Mouse (Mus musculus) embryonic fibroblast, embryonic 13.5 days (primary cell): ENCODE results near the gene Coro6. TPM values are rescaled to one million over a fixed set of nuclear protein-coding genes. Genes with fewer than 3 reads are reported as not detected.

Source experiments
- H3K27ac ChIP-seq: 2 replicates; pipeline ENCODE4 v1.5.1; 2012; ENCODE audit warnings: low read length, control low read depth, inconsistent platforms; ENCODE audit not compliant: insufficient read depth
- H3K4me1 ChIP-seq: 2 replicates; pipeline ENCODE4 v1.6.1; 2011; ENCODE audit warnings: low read length; ENCODE audit not compliant: control insufficient read depth, insufficient read depth
- H3K4me3 ChIP-seq: 2 replicates; pipeline ENCODE4 v1.5.1; 2011; ENCODE audit warnings: mild to moderate bottlenecking, control low read depth, low read length; ENCODE audit not compliant: insufficient read depth
- CTCF ChIP-seq: IDR thresholded peaks from 2 replicates; pipeline ENCODE4 v1.5.1; 2011; ENCODE audit warnings: mild to moderate bottlenecking, control low read depth, low read length, moderate library complexity, borderline replicate concordance; ENCODE audit not compliant: insufficient read depth
- POLR2A ChIP-seq: IDR thresholded peaks from 2 replicates; pipeline ENCODE4 v1.6.1; 2011; ENCODE audit warnings: low read depth, mild to moderate bottlenecking, control low read depth, low read length, moderate library complexity
- polyA plus RNA-seq: library from polyadenylated mRNA; stranded (reverse); fragments of >200 nt; gene quantifications from 2 replicates; pipeline ENCODE4 v1.2.4, GENCODE M21; 2011; ENCODE audit warnings: low read depth; ENCODE audit not compliant: missing spikeins, insufficient read length

Gene Coro6
- polyA plus RNA-seq, 1 experiment, result 2.1 TPM

DNA sequence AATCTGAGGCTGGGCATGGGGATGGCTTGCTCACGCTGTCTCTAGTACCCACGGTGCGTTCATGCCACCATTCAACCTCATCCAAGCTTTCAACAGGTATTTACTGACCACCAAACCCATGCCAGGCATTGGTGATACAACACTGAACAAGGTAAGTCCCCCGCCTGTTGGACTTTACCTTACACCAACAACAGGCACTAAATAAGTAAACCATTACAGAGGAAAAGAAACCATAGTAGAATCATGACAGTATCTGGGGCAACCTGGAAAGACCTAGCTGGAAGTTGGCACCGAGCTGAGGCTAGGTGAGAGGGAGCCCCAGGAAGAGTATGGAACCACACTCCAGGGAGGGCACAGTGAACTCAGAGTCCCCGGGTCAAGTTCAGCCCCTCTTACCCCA lies 14.7 kb downstream of the Coro6 start:
- Histone ChIP-seq H3K4me3 (no peak overlapping the region), H3K27ac (no peak overlapping the region), H3K4me1 (no peaks in the 10 kb centered on the region)
- TF ChIP-seq CTCF (no peak), POLR2A (no peak)

DNA sequence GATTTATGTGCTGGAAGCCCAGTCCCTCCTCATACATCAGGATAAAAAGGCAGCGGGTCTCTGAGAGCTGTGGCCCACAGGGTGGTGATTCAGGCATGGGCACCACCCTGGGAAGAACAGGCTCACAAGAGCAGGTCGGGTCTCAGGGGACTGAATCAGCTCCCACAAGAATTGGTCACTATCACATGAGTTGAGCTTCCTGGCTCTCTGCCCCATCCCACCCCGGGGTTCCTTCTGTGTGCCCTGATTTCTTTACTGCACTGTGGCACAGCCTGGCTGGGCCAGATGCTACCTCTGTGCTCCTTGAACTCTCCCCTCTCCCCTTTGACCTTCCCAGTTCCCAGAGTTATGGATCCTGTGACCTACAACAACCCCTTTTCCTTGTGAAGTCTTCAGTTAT lies 20.8 kb downstream of the Coro6 start:
- TF ChIP-seq CTCF, result no peak
- TF ChIP-seq POLR2A, result no peak
- Histone ChIP-seq H3K27ac (no peak overlapping the region), H3K4me1 (0 out of 2 replicates have a peak, but pooled peaks cover 2% of the 10 kb centered on the region), H3K4me3 (no peak overlapping the region)

DNA sequence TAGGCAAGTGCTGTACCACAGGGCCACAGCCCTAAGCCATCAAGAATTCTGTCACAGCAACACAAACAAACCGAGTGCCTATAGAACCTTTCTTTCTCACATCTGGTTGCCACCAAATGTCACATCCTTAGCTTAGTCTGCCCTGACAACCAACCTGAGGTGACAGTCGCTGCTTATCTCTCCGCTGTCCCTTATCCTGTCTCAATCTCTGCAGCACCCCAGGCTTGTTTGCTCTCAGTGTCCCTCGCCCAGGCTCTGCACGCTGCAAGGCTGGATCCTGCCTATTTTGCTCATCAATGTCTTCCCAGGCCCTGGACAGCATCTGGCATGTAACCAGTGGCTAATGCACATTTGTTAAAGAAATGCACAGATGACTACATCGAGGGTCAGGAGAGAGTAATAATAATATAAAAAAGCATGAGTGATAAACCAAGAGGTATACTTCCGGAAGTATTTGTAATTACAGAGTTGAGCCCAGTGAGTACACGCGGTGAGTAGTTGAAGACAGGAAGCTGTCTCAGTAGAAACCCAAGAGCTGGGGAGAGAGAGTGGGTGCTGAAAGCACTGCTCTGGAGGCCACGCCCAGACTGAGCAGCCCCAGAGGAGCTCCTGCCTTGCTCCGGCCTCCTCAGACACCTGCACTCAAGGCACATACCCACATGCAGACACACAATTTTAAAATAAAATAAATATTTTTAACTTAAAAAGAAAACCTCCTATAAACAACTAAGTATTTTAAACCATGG lies 21.5 kb downstream of the Coro6 start:
- Histone ChIP-seq H3K4me1 (0 out of 2 replicates have a peak, but pooled peaks cover 2% of the 10 kb centered on the region), H3K4me3 (no peak overlapping the region), H3K27ac (no peak overlapping the region)
- no peak for TF ChIP-seq POLR2A
- TF ChIP-seq CTCF, result no peak

DNA sequence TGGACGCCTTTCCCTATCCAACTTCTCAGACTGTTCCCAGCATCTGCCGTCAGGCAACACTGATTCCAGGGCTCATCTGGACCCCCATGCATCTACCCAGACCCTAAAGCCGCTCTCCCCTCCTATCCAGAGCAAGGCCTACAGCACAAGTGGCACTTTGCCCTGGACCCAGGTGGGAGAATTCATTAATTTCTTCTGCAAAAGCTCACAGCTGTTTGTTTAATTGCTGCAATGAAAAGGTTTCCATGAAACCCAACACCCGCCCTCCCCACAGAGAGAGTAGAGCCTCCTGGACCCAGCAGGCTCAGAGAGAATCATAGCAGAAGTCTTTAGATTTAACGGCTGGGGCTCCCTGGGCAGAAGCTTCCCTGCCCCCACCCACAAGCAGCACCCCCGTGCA lies 23.0 kb downstream of the Coro6 start:
- TF ChIP-seq POLR2A (no peak), CTCF (no peak)
- Histone ChIP-seq H3K4me3 (no peak overlapping the region), H3K27ac (no peak overlapping the region), H3K4me1 (peaks cover 4% of the 10 kb centered on the region; the same call in 1 of the 2 replicates)

DNA sequence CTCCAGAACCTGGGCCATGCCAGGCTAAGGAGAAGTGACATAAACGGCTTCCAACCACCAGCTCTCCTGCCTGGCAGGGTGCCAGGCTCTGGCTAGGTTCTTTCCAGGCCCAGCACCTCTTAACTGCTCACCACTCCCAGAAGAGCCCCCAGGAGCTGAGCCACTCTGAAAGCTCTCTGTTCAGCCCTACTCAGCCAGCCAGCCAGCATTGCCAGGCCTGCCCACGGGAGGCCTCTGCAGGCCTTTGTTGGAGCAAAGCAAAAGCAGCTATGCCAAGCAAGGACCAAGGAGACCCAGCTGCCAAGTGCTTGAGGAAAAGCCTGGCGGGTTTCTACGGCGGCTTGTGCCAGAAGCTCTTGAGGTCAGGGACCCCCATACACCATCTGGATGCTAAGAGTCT lies 24.6 kb downstream of the Coro6 start:
- H3K4me3 ChIP-seq, result no peak overlapping the region
- peaks cover 10% of the 10 kb centered on the region; the same call in 1 of the 2 replicates for H3K4me1 ChIP-seq
- TF ChIP-seq CTCF (no peak), POLR2A (no peak)
- no peak overlapping the region for H3K27ac ChIP-seq

DNA sequence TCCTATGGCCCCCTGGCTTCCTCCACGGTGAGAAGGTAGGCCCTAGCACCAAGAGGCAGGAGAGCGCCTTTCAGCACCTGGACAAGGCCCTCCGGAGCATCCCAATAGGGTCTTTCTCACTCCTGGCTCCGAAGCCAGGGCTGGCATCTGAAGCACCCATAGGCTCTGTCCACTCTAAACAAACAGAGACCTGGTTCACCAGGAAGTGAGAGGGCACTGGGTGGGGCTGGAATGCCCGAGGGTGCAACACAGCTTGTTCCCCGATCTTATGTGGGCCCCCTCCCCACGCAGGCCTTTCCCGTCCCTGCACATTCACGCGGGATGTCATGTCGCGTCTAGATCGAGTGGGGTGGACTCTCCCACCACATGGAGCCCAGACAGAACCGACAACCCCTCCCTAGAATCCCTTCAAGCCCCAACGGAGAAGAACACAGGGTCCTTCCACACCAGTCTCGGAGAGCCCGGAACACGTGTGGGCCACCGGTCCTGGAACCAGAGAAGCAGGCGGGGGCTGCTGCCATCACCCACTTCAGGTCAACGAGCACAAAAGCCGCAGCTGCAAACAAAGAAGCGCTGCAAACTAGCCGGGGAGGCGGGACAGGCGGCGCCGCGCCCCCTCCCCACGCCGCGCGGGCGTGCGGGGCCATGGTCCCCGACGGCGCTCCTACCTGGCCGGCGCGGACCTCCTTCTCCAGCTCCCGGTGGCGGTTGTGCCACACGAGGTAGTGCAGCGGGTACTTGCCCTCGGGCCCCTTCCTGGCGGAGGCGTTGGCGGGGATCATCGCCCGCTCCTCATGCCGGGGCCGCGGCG lies 26.8 kb downstream of the Coro6 start:
- Histone ChIP-seq H3K4me3 (peak overlapping the region; percentile 58), H3K27ac (no peak overlapping the region), H3K4me1 (peaks cover 8% of the 10 kb centered on the region; the same call in 1 of the 2 replicates)
- TF ChIP-seq CTCF, result no peak
- TF ChIP-seq POLR2A, result no peak

DNA sequence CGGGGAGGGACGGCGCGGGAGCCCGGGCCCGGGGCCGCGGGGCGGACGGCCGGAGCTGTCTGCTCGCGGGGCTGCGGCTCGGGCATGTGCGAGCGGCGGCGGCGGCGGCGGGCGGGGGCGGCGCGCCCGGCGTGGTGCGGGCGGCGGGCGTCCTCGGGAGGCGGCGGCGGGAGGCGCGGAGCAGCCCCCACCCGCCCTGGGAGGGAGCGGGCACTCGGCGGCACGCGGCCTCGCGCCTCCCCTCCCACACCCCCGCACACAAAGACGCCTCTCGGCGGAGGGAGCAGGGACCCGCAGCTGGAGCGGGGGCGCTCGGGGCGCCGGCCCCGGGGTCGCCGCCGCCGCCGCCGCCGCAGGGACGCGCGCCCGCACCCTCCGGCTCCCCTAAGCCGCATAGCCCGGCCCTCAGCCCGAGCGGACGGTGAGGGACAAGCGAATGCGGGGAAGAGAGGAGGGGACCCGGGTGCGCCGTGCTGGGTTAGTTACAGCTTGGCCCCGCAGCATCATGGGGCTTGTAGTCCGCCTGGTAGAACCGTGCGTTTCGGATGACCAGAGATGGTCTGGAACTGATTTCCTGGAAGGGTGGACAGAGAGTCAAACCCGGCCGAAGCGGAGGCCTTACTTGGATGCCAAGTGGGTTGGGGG lies 27.5 kb downstream of the Coro6 start, which contains the start of gene Ankrd13b:
Gene Ankrd13b, minus strand, starts transcription at position 88 of the 645 bp plus-strand sequence.
- peak within 1 kb of the TSS; percentile 60 for H3K27ac ChIP-seq
- H3K4me1 ChIP-seq, result peaks cover 11% of the 10 kb centered on the region
- H3K4me3 ChIP-seq, result peak within 1 kb of the TSS; percentile 58
- TF ChIP-seq CTCF, result no peak
- peak; percentile 41; the same call in 1 of the 2 replicates for TF ChIP-seq POLR2A

DNA sequence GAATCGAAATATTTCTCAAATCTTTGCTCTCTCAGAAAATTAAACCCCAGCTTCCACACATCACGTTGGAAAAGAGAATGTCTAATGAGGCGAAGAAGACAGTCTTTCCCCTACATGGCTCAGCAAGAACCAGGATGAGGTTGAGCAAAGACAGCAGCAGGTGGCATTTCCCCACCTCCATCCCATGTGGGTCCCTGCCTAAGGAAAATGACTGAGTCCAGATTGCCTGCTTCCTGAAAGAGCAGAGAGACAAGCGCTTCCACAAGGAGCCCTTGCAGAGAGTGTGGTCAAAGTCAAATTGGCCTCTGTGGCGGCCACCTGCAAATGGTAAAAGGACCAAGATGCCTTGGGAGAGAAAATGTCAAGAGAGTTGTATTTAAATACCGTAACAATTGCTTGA lies 28.2 kb downstream of the Coro6 start:
- TF ChIP-seq CTCF (no peak), POLR2A (no peak)
- Histone ChIP-seq H3K27ac (peak overlapping the region; percentile 60), H3K4me1 (peaks cover 18% of the 10 kb centered on the region), H3K4me3 (no peak overlapping the region)

DNA sequence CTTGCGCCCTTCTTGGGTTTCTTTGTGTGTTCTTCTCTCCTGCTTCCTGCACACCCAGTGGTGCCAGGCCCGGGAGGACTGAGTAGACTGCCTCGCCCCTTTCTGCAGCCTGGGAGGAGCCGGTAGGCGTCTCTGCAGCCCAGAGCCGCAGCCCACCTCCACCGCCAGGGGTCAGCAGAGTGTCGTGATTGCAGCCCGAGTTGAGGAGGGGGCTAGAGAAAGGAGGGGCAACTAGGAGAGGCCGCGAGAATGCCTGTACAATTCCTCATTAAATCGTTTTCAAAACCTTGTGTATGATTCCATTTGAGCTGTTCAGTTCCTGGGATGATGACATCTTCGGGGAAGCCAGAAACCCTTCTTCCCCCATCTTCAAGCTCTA lies 28.9 kb downstream of the Coro6 start:
- Histone ChIP-seq H3K4me3 (peak overlapping the region; percentile 7; the same call in 1 of the 2 replicates), H3K27ac (peak overlapping the region; percentile 91), H3K4me1 (peaks cover 21% of the 10 kb centered on the region)
- peak; percentile 37 for TF ChIP-seq POLR2A
- peak; percentile 87 for TF ChIP-seq CTCF
